Mouse (Mus musculus) limb, embryonic 14.5 days (tissue): ENCODE data around the gene S100a3. TPM values are rescaled to one million over a fixed set of nuclear protein-coding genes. Genes with fewer than 3 reads are reported as not detected.

Experiments used
- ATAC-seq: fragments of 200-750 bp; cut with Nextera tagmentation; 2 replicates; pipeline ENCODE4 v1.8.0; 2017; ENCODE audit warnings: low read depth, moderate number of reproducible peaks, moderate TSS enrichment; ENCODE audit not compliant: low FRiP score
- DNase-seq: peaks from one replicate; pipeline ENCODE4 v3.0.0-alpha.2; 2015; ENCODE audit warnings: low spot score
- H3K27ac ChIP-seq: fragments of 300-500 bp; sonication (generic); replicated peaks from 2 replicates; pipeline ENCODE4 v1.5.1; 2014; ENCODE audit warnings: low read depth, mild to moderate bottlenecking, low read length, moderate library complexity, mixed read lengths
- H3K27me3 ChIP-seq: fragments of 300-500 bp; sonication (generic); 2 replicates; pipeline ENCODE4 v1.6.1; 2014; ENCODE audit warnings: low read length, mixed read lengths; ENCODE audit not compliant: control insufficient read depth, insufficient read depth
- H3K36me3 ChIP-seq: fragments of 300-500 bp; sonication (generic); 2 replicates; pipeline ENCODE4 v1.6.1; 2014; ENCODE audit warnings: mild to moderate bottlenecking, low read length, moderate library complexity, mixed read lengths; ENCODE audit not compliant: control insufficient read depth, insufficient read depth
- H3K4me1 ChIP-seq: fragments of 300-500 bp; sonication (generic); 2 replicates; pipeline ENCODE4 v1.6.1; 2014; ENCODE audit warnings: antibody characterized with exemption, low read length, mixed read lengths; ENCODE audit not compliant: control insufficient read depth, insufficient read depth
- H3K4me2 ChIP-seq: fragments of 300-500 bp; sonication (generic); replicated peaks from 2 replicates; pipeline ENCODE4 v1.6.1; 2014; ENCODE audit warnings: low read depth, mild to moderate bottlenecking, low read length, moderate library complexity; ENCODE audit not compliant: severe bottlenecking
- H3K4me3 ChIP-seq: fragments of 300-500 bp; sonication (generic); replicated peaks from 2 replicates; pipeline ENCODE4 v1.5.1; 2014; ENCODE audit warnings: low read length
- H3K9ac ChIP-seq: fragments of 300-500 bp; sonication (generic); 2 replicates; pipeline ENCODE4 v1.6.1; 2014; ENCODE audit warnings: mild to moderate bottlenecking, low read depth, low read length, moderate library complexity; ENCODE audit not compliant: severe bottlenecking
- H3K9me3 ChIP-seq: fragments of 300-500 bp; sonication (generic); 2 replicates; pipeline ENCODE4 v1.6.1; 2016; ENCODE audit warnings: low read length; ENCODE audit not compliant: control insufficient read depth
- POLR2A ChIP-seq: fragments of 200-500 bp; IDR thresholded peaks from 2 replicates; pipeline ENCODE4 v1.8.0; 2012; ENCODE audit warnings: inconsistent platforms, mild to moderate bottlenecking, moderate library complexity, borderline replicate concordance; ENCODE audit not compliant: insufficient read depth, insufficient read length; ENCODE audit errors: extremely low read depth
- WGBS: fragments of 180-500 bp; shearing (Covaris S2); extraction: QIAGEN DNeasy Blood & Tissue Kit; methylation state at CpG from one replicate; pipeline ENCODE4 v1.1.7; 2014; 5-methylcytosine and 5-hydroxymethylcytosine counted together
- polyA plus RNA-seq, 2 experiments: library from polyadenylated mRNA; depleted of rRNA in 1 of 2; stranded (reverse) in 1 of 2; unstranded in 1 of 2; fragments of >200 nt; fragmentation: Nextera tagmentation in 1 of 2; extraction: Ambion mirVana in 1 of 2; gene quantifications; 2 replicates each; pipeline versions ENCODE4 v1.2.1 to v1.2.3; 2012 to 2014

Gene S100a3
- polyA plus RNA-seq, 2 experiments = 0.92 to 1.1 TPM

GRCm38 (mm10) chr3:90598212-90598611, 37.8 kb downstream of the S100a3 start:
- ATAC-seq (no peak), DNase-seq (no peak)
- H3K9me3 ChIP-seq = no peaks in the 10 kb centered on the region; the same call in 1 of the 2 replicates
- H3K4me3 ChIP-seq = no peak overlapping the region
- no peak overlapping the region for H3K27ac ChIP-seq
- H3K36me3 ChIP-seq = no peaks in the 10 kb centered on the region
- TF ChIP-seq POLR2A = no peak
- H3K4me2 ChIP-seq = no peak overlapping the region
- peaks cover 3% of the 10 kb centered on the region for H3K4me1 ChIP-seq
- no peak overlapping the region for H3K9ac ChIP-seq
- no peaks in the 10 kb centered on the region for H3K27me3 ChIP-seq
- WGBS = 64% methylated on average over 4 of the region's 4 CpGs

GRCm38 (mm10) chr3:90599401-90599800, 39.0 kb downstream of the S100a3 start:
- 63% methylated on average over 3 of the region's 3 CpGs for WGBS
- Histone ChIP-seq H3K36me3 (no peaks in the 10 kb centered on the region), H3K27me3 (no peaks in the 10 kb centered on the region), H3K4me2 (no peak overlapping the region), H3K4me3 (no peak overlapping the region), H3K9me3 (no peaks in the 10 kb centered on the region), H3K27ac (no peak overlapping the region), H3K4me1 (peaks cover 14% of the 10 kb centered on the region), H3K9ac (no peak overlapping the region)
- no peak for TF ChIP-seq POLR2A
- ATAC-seq (no peak), DNase-seq (no peak)

- no peaks in the 10 kb centered on the region for H3K27me3 ChIP-seq
- no peak overlapping the region for H3K9ac ChIP-seq
- H3K4me2 ChIP-seq = no peak overlapping the region
- WGBS = 68% methylated on average over 6 of the region's 6 CpGs
- ATAC-seq (no peak), DNase-seq (no peak)
- no peak overlapping the region for H3K4me3 ChIP-seq
- H3K36me3 ChIP-seq = no peaks in the 10 kb centered on the region
- H3K27ac ChIP-seq = no peak overlapping the region
- no peak for TF ChIP-seq POLR2A
- H3K9me3 ChIP-seq = no peaks in the 10 kb centered on the region
- peaks cover 20% of the 10 kb centered on the region for H3K4me1 ChIP-seq
Measured at GRCm38 (mm10) chr3:90600036-90600435, 39.7 kb downstream of the S100a3 start.

- TF ChIP-seq POLR2A = no peak
- Histone ChIP-seq H3K27me3 (no peaks in the 10 kb centered on the region), H3K4me1 (peaks cover 25% of the 10 kb centered on the region), H3K36me3 (no peaks in the 10 kb centered on the region), H3K9me3 (no peaks in the 10 kb centered on the region), H3K27ac (no peak overlapping the region), H3K9ac (no peak overlapping the region), H3K4me2 (no peak overlapping the region), H3K4me3 (no peak overlapping the region)
- 74% methylated on average over 8 of the region's 8 CpGs for WGBS
- DNase-seq = no peak
- ATAC-seq = no peak
Measured at GRCm38 (mm10) chr3:90600458-90601195, 40.2 kb downstream of the S100a3 start.

- H3K27ac ChIP-seq = no peak within 1 kb of the TSS
- H3K9me3 ChIP-seq = no peaks in the 10 kb centered on the region
- TF ChIP-seq POLR2A = no peak
- no peak for ATAC-seq
- no peak within 1 kb of the TSS for H3K4me2 ChIP-seq
- WGBS = 79% methylated on average over 11 of the region's 11 CpGs
- H3K36me3 ChIP-seq = no peaks in the 10 kb centered on the region
- peaks cover 33% of the 10 kb centered on the region for H3K4me1 ChIP-seq
- H3K9ac ChIP-seq = no peak within 1 kb of the TSS
- DNase-seq = no peak
- H3K27me3 ChIP-seq = no peaks in the 10 kb centered on the region
- H3K4me3 ChIP-seq = no peak within 1 kb of the TSS
Measured at GRCm38 (mm10) chr3:90601486-90602110, 41.2 kb downstream of the S100a3 start, which contains the start of gene Gm42674. Gene Gm42674, plus strand, starts transcription at chr3:90601904.
